Mouse (Mus musculus): Measurements from ENCODE around the gene Emc6. TPM values are rescaled to one million over a fixed set of nuclear protein-coding genes. Genes with fewer than 3 reads are reported as not detected.

Gene Emc6
- polyA plus RNA-seq, 1 experiment from 2014 or later, result 72.1 TPM

GRCm38 (mm10) chr11:73126495-73126894 lies 50.3 kb downstream of the Emc6 start:
- Histone ChIP-seq H3K9me3 (replicated peaks; ENCODE audit: control insufficient read depth, low read length) (no peaks in the 10 kb centered on the region), H3K4me2 (ENCODE audit: low read depth, low read length) (no peak overlapping the region), H3K9ac (ENCODE audit: low read depth, low read length) (no peak overlapping the region), H3K4me3 (ENCODE audit: low read depth, low read length) (no peak overlapping the region), H3K4me1 (ENCODE audit: control insufficient read depth, low read depth, low read length) (no peaks in the 10 kb centered on the region), H3K27ac (ENCODE audit: low read length) (no peak overlapping the region), H3K27me3 (ENCODE audit: control insufficient read depth, insufficient read depth, low read depth, low read length) (no peaks in the 10 kb centered on the region), H3K36me3 (ENCODE audit: control insufficient read depth, insufficient read depth) (no peaks in the 10 kb centered on the region)
- peak; percentile 86 for ATAC-seq (ENCODE audit: low read depth)
- WGBS (ENCODE audit: insufficient replicate concordance), result 72% methylated on average over 6 of the region's 6 CpGs

Other genes with a start within 250 kb of the Emc6 start
- 10.8 and 13.1 TPM in 2 replicates for gene Atp2a3, start 215.9 kb downstream of the Emc6 start, polyA plus RNA-seq (2015; fragmentation: Nextera tagmentation; extraction: Ambion mirVana)
- 5.5 and 6.6 TPM in 2 replicates for gene P2rx1, start 177.9 kb downstream of the Emc6 start, polyA plus RNA-seq (2015; fragmentation: Nextera tagmentation; extraction: Ambion mirVana)
- 0.76 and 0.86 TPM in 2 replicates for gene Camkk1, start 158.0 kb downstream of the Emc6 start, polyA plus RNA-seq (2015; fragmentation: Nextera tagmentation; extraction: Ambion mirVana)
- 4.2 and 4.3 TPM in 2 replicates for gene Ncbp3, start 129.3 kb downstream of the Emc6 start, polyA plus RNA-seq (2015; fragmentation: Nextera tagmentation; extraction: Ambion mirVana)
- gene Itgae, start 86.5 kb downstream of the Emc6 start, polyA plus RNA-seq (2015; fragmentation: Nextera tagmentation; extraction: Ambion mirVana), result 0.26 and 0.34 TPM in 2 replicates
- 10.6 and 11.1 TPM in 2 replicates for gene Haspin, start 38.7 kb downstream of the Emc6 start, polyA plus RNA-seq (2015; fragmentation: Nextera tagmentation; extraction: Ambion mirVana)
- gene P2rx5, start 16.6 kb downstream of the Emc6 start, polyA plus RNA-seq (2015; fragmentation: Nextera tagmentation; extraction: Ambion mirVana), result 0.11 and 0.22 TPM in 2 replicates
- 33.6 and 33.8 TPM in 2 replicates for gene Tax1bp3, start within 50 bp of the Emc6 start, polyA plus RNA-seq (2015; fragmentation: Nextera tagmentation; extraction: Ambion mirVana)
- gene Ctns, start 22.0 kb upstream of the Emc6 start, polyA plus RNA-seq (2015; fragmentation: Nextera tagmentation; extraction: Ambion mirVana), result 8.0 and 8.6 TPM in 2 replicates
- gene Shpk, start 22.4 kb upstream of the Emc6 start, polyA plus RNA-seq (2015; fragmentation: Nextera tagmentation; extraction: Ambion mirVana), result 3.0 and 4.4 TPM in 2 replicates
- 0.48 and 0.65 TPM in 2 replicates for gene Trpv1, start 57.3 kb upstream of the Emc6 start, polyA plus RNA-seq (2015; fragmentation: Nextera tagmentation; extraction: Ambion mirVana)
- gene Trpv3, start 90.4 kb upstream of the Emc6 start, polyA plus RNA-seq (2015; fragmentation: Nextera tagmentation; extraction: Ambion mirVana), result 0.01 and 0.04 TPM in 2 replicates
- gene Aspa, start 152.6 kb upstream of the Emc6 start, polyA plus RNA-seq (2015; fragmentation: Nextera tagmentation; extraction: Ambion mirVana), result 3.0 and 4.0 TPM in 2 replicates
- gene Gm49340, start 152.7 kb upstream of the Emc6 start, polyA plus RNA-seq (2015; fragmentation: Nextera tagmentation; extraction: Ambion mirVana), result not detected in 2 replicates
- 3.2 and 3.3 TPM in 2 replicates for gene Spata22, start 152.7 kb upstream of the Emc6 start, polyA plus RNA-seq (2015; fragmentation: Nextera tagmentation; extraction: Ambion mirVana)
- 0.08 and 0.22 TPM in 2 replicates for gene Olfr20, start 173.7 kb upstream of the Emc6 start, polyA plus RNA-seq (2015; fragmentation: Nextera tagmentation; extraction: Ambion mirVana)
- gene Olfr376, start 194.2 kb upstream of the Emc6 start, polyA plus RNA-seq (2015; fragmentation: Nextera tagmentation; extraction: Ambion mirVana), result not detected in 2 replicates
- gene Olfr1, start 222.6 kb upstream of the Emc6 start, polyA plus RNA-seq (2015; fragmentation: Nextera tagmentation; extraction: Ambion mirVana), result not detected in 2 replicates